Mouse (Mus musculus): ENCODE data around the gene Nfatc3.

- TF ChIP-seq CTCF (IDR thresholded peaks at IDR 0.05; ENCODE audit: borderline replicate concordance, insufficient read depth, low read depth, low read length) (no peak), POLR2A (IDR thresholded peaks at IDR 0.05; ENCODE audit: borderline replicate concordance, insufficient read depth, low read length) (no peak)
Measured at GRCm38 (mm10) chr8:106038721-106039120, 19.9 kb upstream of the Nfatc3 start.
